Mouse (Mus musculus) ES-Bruce4 (cell line): ENCODE measurements around the gene Mark4.

Experiments
- CTCF ChIP-seq: IDR thresholded peaks from one replicate; pipeline ENCODE4 v1.8.1; 2011; ENCODE audit warnings: low read depth, low read length
- EP300 ChIP-seq: IDR thresholded peaks from 2 replicates; pipeline ENCODE4 v1.6.1; 2011; ENCODE audit warnings: low read depth, low read length; ENCODE audit not compliant: insufficient read depth
- POLR2A ChIP-seq: IDR thresholded peaks from one replicate; pipeline ENCODE4 v1.8.1; 2011; ENCODE audit warnings: low read length; ENCODE audit not compliant: insufficient read depth

GRCm38 (mm10) chr7:19489525-19489924 lies 30.9 kb upstream of the Mark4 start:
- TF ChIP-seq CTCF: no peak
- no peak for TF ChIP-seq POLR2A
- no peak for TF ChIP-seq EP300
